Mouse (Mus musculus) neural tube, embryonic 12.5 days (tissue): ENCODE results near the gene Cycs. TPM values are rescaled to one million over a fixed set of nuclear protein-coding genes. Genes with fewer than 3 reads are reported as not detected.

Source experiments
- ATAC-seq: fragments of 200-750 bp; cut with Nextera tagmentation; 2 replicates; pipeline ENCODE4 v1.8.0; 2017; ENCODE audit warnings: low read depth, mild to moderate bottlenecking, moderate TSS enrichment, moderate library complexity; ENCODE audit not compliant: low FRiP score
- H3K27ac ChIP-seq: fragments of 300-500 bp; sonication (generic); 2 replicates; pipeline ENCODE4 v1.5.1; 2016
- H3K27me3 ChIP-seq: fragments of 300-500 bp; sonication (generic); replicated peaks from 2 replicates; pipeline ENCODE4 v1.6.1; 2016; ENCODE audit warnings: mild to moderate bottlenecking
- H3K36me3 ChIP-seq: fragments of 300-500 bp; sonication (generic); 2 replicates; pipeline ENCODE4 v1.6.1; 2016; ENCODE audit warnings: mild to moderate bottlenecking
- H3K4me1 ChIP-seq: fragments of 300-500 bp; sonication (generic); 2 replicates; pipeline ENCODE4 v1.6.1; 2016
- H3K4me2 ChIP-seq: fragments of 300-500 bp; sonication (generic); replicated peaks from 2 replicates; pipeline ENCODE4 v1.6.1; 2016; ENCODE audit warnings: mild to moderate bottlenecking
- H3K4me3 ChIP-seq: fragments of 300-500 bp; sonication (generic); 2 replicates; pipeline ENCODE4 v1.5.1; 2016
- H3K9ac ChIP-seq: fragments of 300-500 bp; sonication (generic); 2 replicates; pipeline ENCODE4 v1.6.1; 2016; ENCODE audit warnings: mild to moderate bottlenecking
- H3K9me3 ChIP-seq: fragments of 300-500 bp; sonication (generic); 2 replicates; pipeline ENCODE4 v1.6.1; 2016; ENCODE audit warnings: mild to moderate bottlenecking
- WGBS: fragments of 180-500 bp; shearing (Covaris S2); methylation state at CpG from one replicate; pipeline ENCODE4 v1.1.7; 2016; 5-methylcytosine and 5-hydroxymethylcytosine counted together
- polyA plus RNA-seq: library from polyadenylated mRNA; unstranded; fragments of >200 nt; fragmentation: Nextera tagmentation; extraction: Ambion mirVana; gene quantifications from 2 replicates; pipeline ENCODE4 v1.2.1, GENCODE M21; 2016

Gene Cycs
- polyA plus RNA-seq, result 69.7 and 74.2 TPM in 2 replicates

DNA sequence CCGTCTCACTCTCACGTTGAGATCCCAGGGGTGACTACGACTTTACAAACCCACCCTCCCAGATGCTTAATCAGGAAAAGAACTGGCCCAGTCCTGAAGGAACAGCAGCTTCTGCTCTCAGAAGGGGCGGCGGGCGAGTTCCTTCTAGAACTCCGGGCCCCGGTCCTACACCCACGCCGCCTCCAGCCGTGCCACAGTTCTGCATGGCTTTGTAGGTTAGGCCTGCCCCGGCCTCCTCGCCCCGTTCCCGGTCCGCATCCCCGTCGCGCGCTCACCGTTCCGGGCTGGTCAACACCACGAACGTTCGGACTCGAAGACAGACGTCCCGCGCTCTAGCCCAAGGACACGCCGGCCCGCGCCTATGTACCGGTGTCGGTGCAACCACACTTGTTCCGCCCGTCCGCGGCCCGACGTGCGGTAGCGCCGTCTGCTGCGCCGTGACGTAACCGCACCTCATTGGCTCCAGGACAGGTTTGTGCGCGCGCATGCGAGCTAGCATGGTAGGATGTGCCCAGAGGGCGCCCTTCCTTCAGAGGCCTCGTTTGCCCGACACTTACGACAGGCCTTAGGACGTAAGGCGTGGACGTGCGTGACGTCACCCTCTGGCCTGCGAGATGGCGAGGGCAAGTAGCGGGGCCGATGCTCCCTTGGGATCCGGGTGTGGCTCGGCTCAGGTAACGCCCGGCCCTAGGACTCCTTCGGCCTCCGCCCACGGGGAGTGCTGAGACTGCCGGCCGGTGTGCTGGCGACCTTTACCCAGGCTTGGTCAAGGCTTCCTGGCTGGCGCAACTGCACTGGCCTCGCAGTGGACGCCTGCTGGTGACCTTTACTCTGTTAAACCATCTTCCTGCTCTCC is at the start of gene Cycs:
Gene Cycs (minus strand): TSS at position 398 of the 856 bp plus-strand sequence.
- Histone ChIP-seq H3K4me1 (0 out of 2 replicates have a peak, but pooled peaks cover 5% of the 10 kb centered on the region), H3K27ac (peak within 1 kb of the TSS; percentile 46; the same call in 1 of the 2 replicates), H3K4me3 (peak within 1 kb of the TSS; percentile 75), H3K27me3 (no peaks in the 10 kb centered on the region), H3K9me3 (no peaks in the 10 kb centered on the region), H3K36me3 (peaks cover 8% of the 10 kb centered on the region), H3K4me2 (peak within 1 kb of the TSS; percentile 86), H3K9ac (peak within 1 kb of the TSS; percentile 81)
- ATAC-seq, result peak; percentile 98
- under 1% methylated on average over 78 of the region's 78 CpGs for WGBS

DNA sequence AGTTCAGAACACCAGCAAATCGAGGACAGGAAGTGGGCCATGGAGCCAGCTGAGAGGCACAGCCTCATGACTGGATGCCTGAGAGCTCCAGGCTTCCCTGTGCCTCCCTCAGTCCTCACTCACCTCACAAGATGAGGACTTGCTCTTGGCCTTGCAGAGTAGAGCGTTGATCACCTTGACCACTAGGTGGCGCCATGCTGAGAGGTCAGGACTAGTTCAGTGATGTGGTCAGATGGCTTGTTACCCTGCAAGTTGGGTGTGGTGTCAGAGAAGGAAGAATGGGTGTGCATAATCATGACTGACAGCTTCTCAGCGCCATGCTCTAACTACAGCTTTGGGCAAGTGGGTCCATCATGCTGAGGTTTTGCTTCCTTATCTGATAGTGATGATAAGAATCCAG is 35.3 kb upstream of the Cycs start:
- H3K27me3 ChIP-seq, result no peaks in the 10 kb centered on the region
- no peak overlapping the region for H3K27ac ChIP-seq
- H3K4me2 ChIP-seq, result no peak overlapping the region
- no peak overlapping the region for H3K4me3 ChIP-seq
- 33% methylated on average over 4 of the region's 4 CpGs for WGBS
- H3K9me3 ChIP-seq, result no peaks in the 10 kb centered on the region
- H3K4me1 ChIP-seq, result no peaks in the 10 kb centered on the region
- no peaks in the 10 kb centered on the region for H3K36me3 ChIP-seq
- no peak overlapping the region for H3K9ac ChIP-seq
- no peak for ATAC-seq

- no peak overlapping the region for H3K4me3 ChIP-seq
- H3K4me2 ChIP-seq, result no peak overlapping the region
- no peaks in the 10 kb centered on the region for H3K36me3 ChIP-seq
- no peaks in the 10 kb centered on the region for H3K9me3 ChIP-seq
- no peak overlapping the region for H3K27ac ChIP-seq
- no peaks in the 10 kb centered on the region for H3K27me3 ChIP-seq
- H3K4me1 ChIP-seq, result 0 out of 2 replicates have a peak, but pooled peaks cover 5% of the 10 kb centered on the region
- no peak overlapping the region for H3K9ac ChIP-seq
- 78% methylated on average over 5 of the region's 5 CpGs for WGBS
- no peak for ATAC-seq
These were observed 32.2 kb upstream of the Cycs start for GRCm38 (mm10) chr6:50598560-50598959.

DNA sequence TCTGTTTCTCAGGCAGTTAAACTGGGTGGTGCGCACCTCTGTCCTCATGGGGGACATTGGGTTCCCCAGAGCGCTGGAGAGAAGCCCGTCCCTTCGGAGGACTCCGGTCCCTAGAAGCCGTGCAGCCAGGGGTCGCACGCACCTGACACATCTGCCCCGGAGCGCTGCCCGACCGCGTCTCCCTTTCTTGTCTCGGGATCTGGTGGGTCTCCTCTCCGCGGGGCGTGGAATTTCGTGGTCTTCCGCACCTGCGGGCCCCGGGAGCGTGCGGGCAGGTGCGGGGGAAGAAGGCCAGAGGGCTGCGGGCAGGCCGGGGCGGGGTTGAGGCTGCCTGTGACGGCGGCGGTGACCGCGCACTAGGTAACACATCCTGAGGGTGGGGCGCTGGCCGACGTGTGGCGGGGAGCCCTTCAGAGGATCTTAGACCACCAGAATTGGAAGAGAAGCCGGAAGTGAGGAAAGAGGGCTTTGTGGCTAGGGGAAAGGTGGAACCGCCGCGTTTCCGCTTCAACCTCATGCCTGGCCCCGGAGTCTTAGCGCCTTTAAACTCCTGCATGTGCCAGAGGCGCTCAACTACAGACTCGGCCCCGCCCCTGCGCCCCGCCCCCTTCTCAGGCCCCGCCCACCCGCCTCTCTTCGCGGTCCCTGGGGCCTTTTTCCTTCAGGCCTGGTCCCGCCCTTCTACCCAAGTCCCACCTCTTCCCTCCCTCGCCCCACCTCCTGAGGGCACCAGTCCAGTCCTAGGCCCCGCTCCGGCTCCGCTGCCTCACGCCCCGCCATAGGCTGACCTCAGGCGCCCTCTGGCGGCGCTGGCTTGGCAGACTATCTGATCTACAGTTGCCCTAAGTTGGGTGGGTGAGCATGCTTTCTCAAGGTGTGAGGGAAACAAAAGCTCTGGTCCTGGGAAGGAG is 30.2 kb upstream of the Cycs start, which contains the start of gene 4921507P07Rik:
Gene 4921507P07Rik (minus strand): TSS at position 332 of the 911 bp plus-strand sequence.
- WGBS, result under 1% methylated on average over 58 of the region's 62 CpGs
- ATAC-seq, result peak; percentile 92
- Histone ChIP-seq H3K9me3 (no peaks in the 10 kb centered on the region), H3K9ac (peak within 1 kb of the TSS; percentile 66), H3K36me3 (no peaks in the 10 kb centered on the region), H3K27ac (no peak within 1 kb of the TSS), H3K4me3 (peak within 1 kb of the TSS; percentile 54), H3K4me1 (0 out of 2 replicates have a peak, but pooled peaks cover 5% of the 10 kb centered on the region), H3K27me3 (no peaks in the 10 kb centered on the region), H3K4me2 (peak within 1 kb of the TSS; percentile 98)

DNA sequence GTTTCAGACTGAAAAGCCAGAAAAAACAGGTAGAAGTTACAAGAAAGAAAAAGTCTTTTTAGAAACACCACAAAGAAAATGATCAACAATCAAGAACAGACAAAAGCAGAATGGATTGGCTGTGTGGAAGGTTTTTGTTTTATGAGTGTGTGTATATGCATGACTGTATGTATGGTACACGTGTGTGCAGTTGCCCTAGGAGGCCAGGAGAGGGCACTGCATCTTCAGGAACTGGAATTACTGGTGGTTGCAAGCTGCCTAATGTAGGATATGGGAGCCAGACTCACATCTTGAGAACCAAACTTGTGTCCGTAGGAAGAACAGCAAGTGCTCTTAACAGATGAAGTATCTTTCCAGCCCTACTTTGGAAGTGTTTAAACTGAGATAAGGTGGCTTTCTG is 28.0 kb upstream of the Cycs start:
- 88% methylated on average over 2 of the region's 2 CpGs for WGBS
- no peak overlapping the region for H3K9ac ChIP-seq
- H3K9me3 ChIP-seq, result no peaks in the 10 kb centered on the region
- H3K27me3 ChIP-seq, result no peaks in the 10 kb centered on the region
- H3K27ac ChIP-seq, result no peak overlapping the region
- no peak for ATAC-seq
- 0 out of 2 replicates have a peak, but pooled peaks cover 5% of the 10 kb centered on the region for H3K4me1 ChIP-seq
- no peak overlapping the region for H3K4me3 ChIP-seq
- no peak overlapping the region for H3K4me2 ChIP-seq
- no peaks in the 10 kb centered on the region for H3K36me3 ChIP-seq

DNA sequence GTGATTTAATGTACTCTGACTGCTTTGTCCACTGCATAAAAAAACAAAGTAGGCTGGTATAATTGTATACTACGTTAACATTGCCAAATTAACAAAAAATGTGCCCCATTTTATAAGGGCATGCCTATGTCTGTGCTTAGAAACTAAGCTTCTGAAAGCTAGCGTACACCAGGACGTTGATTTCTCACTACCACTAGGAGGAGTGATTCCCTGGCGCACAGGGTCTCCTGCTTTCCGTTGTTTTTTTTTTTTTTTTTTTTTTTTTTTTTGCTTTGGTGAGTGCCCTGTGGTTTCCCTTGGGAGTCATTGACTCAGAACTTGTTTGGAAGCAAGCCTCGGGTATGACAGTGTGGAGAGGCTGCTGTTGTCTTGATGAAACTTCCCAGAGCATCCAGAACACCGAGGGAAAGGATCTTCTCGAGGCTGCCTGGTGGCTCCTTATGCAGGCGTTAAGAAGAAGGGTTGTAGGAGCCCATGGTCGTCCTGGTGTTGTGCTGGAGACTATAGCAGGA is 27.1 kb upstream of the Cycs start:
- Histone ChIP-seq H3K36me3 (no peaks in the 10 kb centered on the region), H3K27me3 (no peaks in the 10 kb centered on the region), H3K9ac (no peak overlapping the region), H3K4me1 (0 out of 2 replicates have a peak, but pooled peaks cover 5% of the 10 kb centered on the region), H3K4me3 (no peak overlapping the region), H3K4me2 (no peak overlapping the region), H3K9me3 (no peaks in the 10 kb centered on the region), H3K27ac (no peak overlapping the region)
- ATAC-seq, result no peak
- 67% methylated on average over 10 of the region's 10 CpGs for WGBS

- Histone ChIP-seq H3K9me3 (no peaks in the 10 kb centered on the region), H3K27ac (no peak overlapping the region), H3K36me3 (no peaks in the 10 kb centered on the region), H3K9ac (no peak overlapping the region), H3K27me3 (no peaks in the 10 kb centered on the region), H3K4me3 (no peak overlapping the region), H3K4me2 (no peak overlapping the region), H3K4me1 (no peaks in the 10 kb centered on the region)
- no peak for ATAC-seq
- WGBS, result 86% methylated on average over 3 of the region's 3 CpGs
These were observed 23.9 kb upstream of the Cycs start for GRCm38 (mm10) chr6:50590234-50590633.

- no peak overlapping the region for H3K9ac ChIP-seq
- H3K4me3 ChIP-seq, result no peak overlapping the region
- 89% methylated on average over 1 of the region's 1 CpGs for WGBS
- H3K4me2 ChIP-seq, result no peak overlapping the region
- no peaks in the 10 kb centered on the region for H3K27me3 ChIP-seq
- H3K27ac ChIP-seq, result no peak overlapping the region
- no peaks in the 10 kb centered on the region for H3K9me3 ChIP-seq
- H3K4me1 ChIP-seq, result no peaks in the 10 kb centered on the region
- no peak for ATAC-seq
- H3K36me3 ChIP-seq, result no peaks in the 10 kb centered on the region
These were observed 21.9 kb upstream of the Cycs start for GRCm38 (mm10) chr6:50588251-50588650.

DNA sequence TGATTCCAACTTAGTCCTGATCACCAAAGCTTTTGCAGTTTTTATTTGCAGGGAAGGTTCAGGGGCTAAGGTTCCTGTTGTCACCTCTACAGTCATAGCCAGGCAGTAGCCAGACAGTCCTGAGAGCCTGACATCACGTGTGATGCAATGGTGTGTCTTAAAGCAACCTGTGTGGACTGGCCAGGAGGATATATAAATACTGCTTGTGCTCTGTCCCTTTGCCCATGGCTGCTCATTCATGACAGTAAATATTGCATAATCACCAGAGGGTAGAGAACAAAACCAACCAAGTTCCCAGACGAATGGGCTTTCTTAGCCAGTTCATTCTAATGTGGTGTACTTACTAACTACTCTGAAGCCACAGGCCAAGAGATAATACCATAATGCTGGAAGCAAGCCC is 21.1 kb upstream of the Cycs start:
- H3K27me3 ChIP-seq, result no peaks in the 10 kb centered on the region
- no peaks in the 10 kb centered on the region for H3K36me3 ChIP-seq
- no peak overlapping the region for H3K27ac ChIP-seq
- H3K4me2 ChIP-seq, result no peak overlapping the region
- H3K9ac ChIP-seq, result no peak overlapping the region
- no peak overlapping the region for H3K4me3 ChIP-seq
- ATAC-seq, result no peak
- no peaks in the 10 kb centered on the region for H3K4me1 ChIP-seq
- H3K9me3 ChIP-seq, result no peaks in the 10 kb centered on the region
- 82% methylated on average over 2 of the region's 2 CpGs for WGBS

- Histone ChIP-seq H3K9ac (no peak overlapping the region), H3K9me3 (no peaks in the 10 kb centered on the region), H3K4me3 (no peak overlapping the region), H3K27ac (no peak overlapping the region), H3K4me2 (no peak overlapping the region), H3K36me3 (no peaks in the 10 kb centered on the region), H3K27me3 (no peaks in the 10 kb centered on the region), H3K4me1 (no peaks in the 10 kb centered on the region)
- ATAC-seq, result no peak
- 61% methylated on average over 5 of the region's 5 CpGs for WGBS
These were observed 20.0 kb upstream of the Cycs start for GRCm38 (mm10) chr6:50586316-50586715.

GRCm38 (mm10) chr6:50585733-50586132 is 19.4 kb upstream of the Cycs start:
- no peak overlapping the region for H3K4me3 ChIP-seq
- H3K27ac ChIP-seq, result no peak overlapping the region
- no peaks in the 10 kb centered on the region for H3K36me3 ChIP-seq
- ATAC-seq, result no peak
- 82% methylated on average over 7 of the region's 7 CpGs for WGBS
- no peak overlapping the region for H3K4me2 ChIP-seq
- no peaks in the 10 kb centered on the region for H3K9me3 ChIP-seq
- H3K4me1 ChIP-seq, result no peaks in the 10 kb centered on the region
- H3K27me3 ChIP-seq, result no peaks in the 10 kb centered on the region
- H3K9ac ChIP-seq, result no peak overlapping the region

GRCm38 (mm10) chr6:50571661-50572060 is 5.3 kb upstream of the Cycs start:
- no peak for ATAC-seq
- H3K9me3 ChIP-seq, result no peaks in the 10 kb centered on the region
- 92% methylated on average over 1 of the region's 1 CpGs for WGBS

More at GRCm38 (mm10) chr6:50571661-50572060, 5.3 kb upstream of the Cycs start:
- Histone ChIP-seq H3K36me3 (no peaks in the 10 kb centered on the region), H3K4me2 (no peak overlapping the region), H3K9ac (no peak overlapping the region), H3K27ac (no peak overlapping the region), H3K4me1 (0 out of 2 replicates have a peak, but pooled peaks cover 5% of the 10 kb centered on the region), H3K27me3 (no peaks in the 10 kb centered on the region), H3K4me3 (no peak overlapping the region)
